Mouse (Mus musculus): ENCODE results near the gene Olfr484.
"Not testable (repeated sequence)": the region's sequence is repeated elsewhere in the genome, so short reads cannot be mapped to it uniquely, and the experiment has no call there.

Olfr484 gene

GRCm38 (mm10) chr7:108127349-108127748, at the start of gene Olfr484:
TSS of gene Olfr484 (minus strand) at chr7:108127449.
- DNase-seq (ENCODE audit: low spot score in 2 of 2) = no peak

GRCm38 (mm10) chr7:108172642-108173041, 45.4 kb upstream of the Olfr484 start, which contains the start of gene Olfr486:
TSS of gene Olfr486 (minus strand) at chr7:108172742.
- DNase-seq (ENCODE audit: low spot score in 2 of 2) = not testable (repeated sequence)

GRCm38 (mm10) chr7:108159771-108160170, 32.5 kb upstream of the Olfr484 start, which contains the start of gene Olfr485:
TSS of gene Olfr485 (minus strand) at chr7:108159871.
- DNase-seq (ENCODE audit: low spot score in 2 of 2) = no peak

- no peak for DNase-seq (ENCODE audit: low spot score in 2 of 2)
These were observed 5.8 kb downstream of the Olfr484 start for GRCm38 (mm10) chr7:108121416-108121815.

- no peak for DNase-seq (ENCODE audit: low spot score in 2 of 2)
These were observed 6.6 kb downstream of the Olfr484 start for GRCm38 (mm10) chr7:108120681-108121080.

- DNase-seq (ENCODE audit: low spot score in 2 of 2) = no peak
These were observed 26.7 kb downstream of the Olfr484 start, which contains the start of gene Olfr483 for GRCm38 (mm10) chr7:108100549-108100948. TSS of gene Olfr483 (plus strand) at chr7:108100849.

- DNase-seq (ENCODE audit: low spot score in 2 of 2) = no peak
These were observed 29.8 kb downstream of the Olfr484 start, which contains the start of gene Olfr482 for GRCm38 (mm10) chr7:108097486-108097885. TSS of gene Olfr482 (minus strand) at chr7:108097586.

- DNase-seq (ENCODE audit: low spot score in 2 of 2) = no peak
These were observed 47.7 kb downstream of the Olfr484 start, which contains the start of gene Olfr481 for GRCm38 (mm10) chr7:108079555-108079954. TSS of gene Olfr481 (plus strand) at chr7:108079855.

All from frontal cortex, postnatal 36 days (tissue).